Mouse (Mus musculus) c-Kit-positive CD71-negative TER-119-negative erythroid progenitor cells, embryonic 14.5 days (primary cell): Measurements from ENCODE around the gene Meioc.
A peak's percentile ranks its signal among the peaks of the same experiment; 100 is the strongest.
"Not testable (repeated sequence)": the region's sequence is repeated elsewhere in the genome, so short reads cannot be mapped to it uniquely, and the experiment has no call there.

ENCODE experiments used
- DNase-seq: peaks from one replicate; pipeline ENCODE4 v3.0.0-alpha.2; 2013; ENCODE audit warnings: low read depth

Meioc gene

DNA sequence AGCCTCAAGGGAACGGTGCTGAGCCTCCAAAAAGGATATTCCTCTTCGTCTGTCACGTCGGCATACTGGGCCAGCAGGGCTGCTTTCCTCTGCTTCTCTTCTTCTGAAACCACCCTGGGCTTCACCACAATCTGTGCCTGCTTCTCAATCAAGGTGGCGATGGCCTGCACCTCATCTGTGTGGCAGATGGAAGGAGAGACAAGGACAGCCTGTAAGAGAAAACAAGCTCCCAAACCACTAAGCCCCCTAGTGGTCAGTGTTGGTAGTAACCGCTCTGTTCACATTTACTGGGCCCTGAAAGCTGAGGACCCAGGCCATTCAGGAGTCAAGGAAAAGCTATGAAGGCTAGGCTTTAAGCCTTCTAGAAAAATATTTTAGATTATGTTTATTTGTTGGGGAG is 26.6 kb downstream of the Meioc start:
- DNase-seq, result peak; percentile 65

DNA sequence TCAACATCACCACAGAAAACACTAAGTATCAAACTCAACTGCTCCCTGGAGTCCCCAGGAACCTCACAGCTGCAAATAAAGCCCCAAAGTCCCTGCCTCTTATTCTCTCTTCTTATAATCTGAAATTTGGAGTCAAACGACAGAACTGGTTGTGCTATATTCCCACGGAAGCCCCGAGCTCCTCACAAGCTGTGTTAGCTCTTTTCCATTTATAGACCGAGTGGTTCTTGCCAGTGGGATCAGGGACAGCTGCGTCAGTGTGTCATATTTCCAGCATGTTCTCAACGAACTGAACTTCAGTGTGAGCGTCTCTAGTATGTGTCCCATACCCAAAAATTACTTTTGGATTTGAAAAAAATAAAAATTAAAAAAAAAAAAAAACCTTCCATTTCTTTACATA is 31.8 kb downstream of the Meioc start:
- DNase-seq, result no peak

- DNase-seq, result peak; percentile 74
These were observed 34.0 kb downstream of the Meioc start, which contains the start of gene Ccdc43 for GRCm38 (mm10) chr11:102697338-102698017. Gene Ccdc43, minus strand, starts transcription at chr11:102697782.

DNA sequence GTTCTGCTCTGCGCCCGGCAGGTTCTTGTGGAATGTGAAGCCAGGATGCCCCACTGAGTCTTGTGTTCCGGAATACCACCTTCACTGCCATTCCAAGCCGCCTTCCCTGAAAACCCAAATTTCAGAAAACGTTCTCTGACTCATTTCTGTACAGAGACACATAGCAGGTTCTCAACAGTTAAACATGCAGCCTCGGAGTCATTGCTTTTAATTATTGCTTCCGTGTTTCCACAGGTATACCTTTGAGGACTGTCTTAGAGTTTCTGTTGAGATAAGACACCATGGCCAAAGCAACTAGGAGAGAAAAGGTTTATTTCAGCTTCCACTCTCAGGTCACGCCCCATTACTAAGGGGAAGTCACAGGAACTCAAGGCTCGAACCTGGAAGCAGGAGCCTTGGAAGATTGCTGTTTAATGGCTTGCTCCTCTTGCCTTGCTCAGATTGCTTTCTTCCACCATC is 34.5 kb downstream of the Meioc start:
- no peak for DNase-seq

DNA sequence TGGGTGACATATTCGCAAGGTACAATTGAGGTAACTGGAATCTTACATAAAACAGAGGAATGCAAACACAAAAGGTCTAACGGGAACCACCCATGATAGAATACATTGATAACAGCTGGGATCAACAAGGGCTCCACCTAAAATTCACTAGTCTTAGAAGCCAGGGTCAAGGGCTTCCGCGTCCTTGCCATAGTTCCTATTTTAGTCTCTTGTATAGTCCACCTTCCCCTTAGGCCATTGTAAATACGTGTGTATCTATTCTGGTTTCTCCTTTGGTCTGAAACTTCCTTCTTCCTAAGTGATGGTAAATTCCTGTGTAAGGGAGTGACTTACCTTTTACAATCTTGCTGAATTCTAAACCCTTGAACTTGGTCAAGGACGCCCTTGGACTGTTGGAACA is 38.7 kb downstream of the Meioc start:
- DNase-seq, result not testable (repeated sequence)

- no peak for DNase-seq
These were observed 48.9 kb downstream of the Meioc start for GRCm38 (mm10) chr11:102712411-102712810.

DNA sequence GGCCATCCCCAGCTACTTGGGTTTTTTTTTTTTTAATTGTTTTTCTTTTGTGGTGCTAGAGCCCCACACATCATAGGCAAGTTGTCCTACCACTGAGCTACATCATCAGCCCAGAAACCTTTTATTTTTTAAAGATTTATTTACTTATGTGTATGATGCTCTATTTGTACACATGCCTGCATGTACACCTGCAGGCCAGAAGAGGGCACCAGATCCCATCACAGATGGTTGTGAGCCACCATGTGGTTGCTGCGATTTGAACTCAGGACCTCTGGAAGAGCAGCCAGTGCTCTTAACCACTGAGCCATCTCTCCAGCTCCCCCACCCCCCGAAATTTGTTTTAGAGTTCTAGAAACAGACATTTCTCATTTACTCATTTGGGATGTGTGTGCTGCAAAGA is 51.1 kb downstream of the Meioc start:
- DNase-seq, result not testable (repeated sequence)

- no peak for DNase-seq
These were observed 52.6 kb downstream of the Meioc start for GRCm38 (mm10) chr11:102716135-102716534.

- DNase-seq, result no peak
These were observed 62.1 kb downstream of the Meioc start for GRCm38 (mm10) chr11:102725574-102725973.

GRCm38 (mm10) chr11:102728614-102729013 is 65.1 kb downstream of the Meioc start:
- peak; percentile 58 for DNase-seq

DNA sequence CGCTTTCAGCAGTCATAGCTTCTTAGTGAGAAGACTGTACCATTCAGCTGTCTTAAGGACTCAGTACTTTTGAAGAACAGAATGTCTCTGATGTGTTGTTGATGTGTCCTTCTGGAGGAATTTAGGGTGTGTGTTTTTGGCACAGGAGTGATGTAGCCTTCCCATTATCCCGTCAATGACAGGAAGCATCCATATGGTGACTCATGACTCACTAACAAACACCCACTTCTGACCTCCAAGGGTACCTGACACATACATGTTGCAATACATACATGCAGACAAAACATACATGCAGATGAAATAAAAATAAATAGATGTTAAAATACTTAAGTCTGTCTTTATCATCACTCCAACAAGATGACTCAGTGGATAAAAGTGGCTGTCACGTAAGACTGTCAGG is 66.3 kb downstream of the Meioc start:
- DNase-seq, result no peak

DNA sequence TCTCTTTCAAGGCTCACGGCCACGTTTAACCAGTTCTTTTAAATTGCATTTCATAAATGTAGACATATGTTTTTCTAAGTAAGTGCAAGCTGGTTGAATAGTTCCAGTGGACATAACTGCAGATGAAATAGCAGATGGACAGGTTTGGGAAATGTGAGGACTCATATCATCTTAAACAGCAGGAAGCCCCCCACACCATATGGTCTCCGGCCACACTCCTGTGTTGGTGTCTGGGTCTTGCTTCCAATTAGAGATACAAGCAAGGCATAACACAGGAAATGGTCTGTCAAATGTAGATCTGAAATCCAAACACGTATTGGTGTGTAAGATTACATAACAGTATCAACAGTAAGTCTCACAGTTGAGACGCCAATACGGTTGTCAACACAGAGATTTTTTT is 67.8 kb downstream of the Meioc start:
- no peak for DNase-seq
